Mouse (Mus musculus) heart, postnatal 0 days (tissue): ENCODE results near the gene Hoxb4.

Experiments
- CTCF ChIP-seq: IDR thresholded peaks from 2 replicates; pipeline ENCODE4 v1.5.1; 2016; ENCODE audit warnings: antibody characterized with exemption, control low read depth, low read depth
- EP300 ChIP-seq: IDR thresholded peaks from 2 replicates; pipeline ENCODE4 v1.6.1; 2016; ENCODE audit warnings: antibody characterized with exemption, low read depth

DNA sequence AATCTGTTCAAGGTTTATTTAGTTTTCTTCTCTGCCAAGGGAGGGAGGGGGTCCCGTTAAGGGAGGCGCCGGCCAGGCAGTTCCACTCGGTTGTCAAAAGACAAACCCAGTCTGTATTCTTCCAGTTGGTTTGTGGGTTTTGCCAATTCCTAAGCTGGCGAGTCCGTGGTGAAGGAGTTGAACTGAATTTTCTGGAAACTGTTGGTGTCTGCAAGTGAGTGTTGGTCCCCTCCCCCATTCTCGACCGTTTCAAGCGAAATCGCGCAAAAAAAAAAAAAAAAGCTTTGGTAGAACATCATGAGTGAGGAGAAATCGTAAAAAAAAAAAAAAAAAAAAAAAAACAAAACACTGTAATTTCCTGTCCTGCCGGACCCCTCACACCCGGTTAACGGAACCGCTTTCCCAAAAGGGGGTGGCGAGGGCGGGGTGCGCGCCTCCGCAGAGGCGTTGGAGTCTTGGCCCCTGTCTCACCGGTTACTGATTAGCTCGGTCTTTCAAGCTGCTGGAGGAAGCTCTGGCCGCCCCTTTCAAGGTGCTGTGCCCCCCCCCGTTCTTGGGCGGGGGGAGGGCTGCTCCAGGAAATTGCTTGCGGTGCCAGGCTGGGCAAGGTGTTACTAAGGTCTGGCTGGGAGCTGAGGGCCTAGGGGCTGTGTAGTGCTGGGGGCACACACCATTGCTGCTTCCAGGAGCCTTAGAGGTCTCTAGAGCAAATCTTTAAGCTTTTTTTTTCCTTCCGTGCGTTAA lies 22.8 kb upstream of the Hoxb4 start:
- TF ChIP-seq CTCF (no peak), EP300 (no peak)
